Mouse (Mus musculus) kidney, adult 2 months (tissue): ENCODE results near the gene Ccdc152.

Experiments
- CTCF ChIP-seq: fragments of 200-500 bp; conservative IDR thresholded peaks from 2 replicates; pipeline ENCODE4 v1.5.1; 2011; ENCODE audit warnings: low read depth, mild to moderate bottlenecking, control low read depth, low read length, moderate library complexity, mixed read lengths; ENCODE audit not compliant: insufficient read depth, insufficient read length
- POLR2A ChIP-seq: fragments of 200-500 bp; IDR thresholded peaks from one replicate; pipeline ENCODE4 v1.6.1; 2011; ENCODE audit warnings: low read depth, low read length, control low read depth

DNA sequence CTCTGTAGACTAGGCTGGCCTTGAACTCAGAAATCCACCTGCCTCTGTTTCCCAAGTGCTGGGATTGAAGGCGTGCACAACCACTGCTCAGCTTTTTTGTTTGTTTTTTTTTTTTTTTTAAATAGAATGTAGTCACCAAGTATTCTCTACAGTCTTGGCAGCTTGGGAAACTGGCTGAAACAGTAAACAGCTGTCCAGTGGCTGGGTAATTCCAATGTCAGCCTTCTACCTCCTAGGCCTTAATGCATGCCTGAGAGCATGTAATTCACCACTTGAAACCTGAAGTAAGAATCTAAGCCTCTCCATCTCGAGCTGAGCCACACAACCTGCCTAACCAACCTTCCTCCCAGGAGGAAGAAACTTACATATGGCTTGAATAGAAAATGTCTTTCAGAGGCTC is 13.3 kb upstream of the Ccdc152 start:
- no peak for TF ChIP-seq CTCF
- TF ChIP-seq POLR2A = no peak
